Mouse (Mus musculus) liver, adult 2 months (tissue): ENCODE data around the gene Siva1. TPM values are rescaled to one million over a fixed set of nuclear protein-coding genes. Genes with fewer than 3 reads are reported as not detected.

Experiments
- DNase-seq: peaks from one replicate; pipeline ENCODE4 v3.0.0-alpha.2; 2011; ENCODE audit warnings: low read depth, low spot score; ENCODE audit errors: extremely low read depth
- H3K27ac ChIP-seq: fragments of 200-500 bp; replicated peaks from 2 replicates; pipeline ENCODE4 v1.5.1; 2012; ENCODE audit warnings: low read depth, mild to moderate bottlenecking, control low read depth, inconsistent platforms, low read length; ENCODE audit not compliant: insufficient read depth
- H3K27me3 ChIP-seq: fragments of 200-500 bp; 2 replicates; pipeline ENCODE4 v1.6.1; 2012; ENCODE audit warnings: mild to moderate bottlenecking, moderate library complexity, low read length, inconsistent platforms; ENCODE audit not compliant: control insufficient read depth, insufficient read depth
- H3K36me3 ChIP-seq: fragments of 200-500 bp; 2 replicates; pipeline ENCODE4 v1.6.1; 2012; ENCODE audit warnings: low read length, inconsistent platforms; ENCODE audit not compliant: control insufficient read depth, insufficient read depth
- H3K4me1 ChIP-seq: fragments of 200-500 bp; 2 replicates; pipeline ENCODE4 v1.6.1; 2011; ENCODE audit warnings: low read length; ENCODE audit not compliant: control insufficient read depth, insufficient read depth
- H3K4me3 ChIP-seq: fragments of 200-500 bp; 2 replicates; pipeline ENCODE4 v1.5.1; 2011; ENCODE audit warnings: low read depth, mild to moderate bottlenecking, control low read depth, low read length, moderate library complexity; ENCODE audit not compliant: insufficient read depth
- H3K79me2 ChIP-seq: fragments of 200-500 bp; 2 replicates; pipeline ENCODE4 v1.6.1; 2012; ENCODE audit warnings: inconsistent platforms, mild to moderate bottlenecking, low read length, moderate library complexity; ENCODE audit not compliant: control insufficient read depth, insufficient read depth
- H3K9ac ChIP-seq: fragments of 200-500 bp; 2 replicates; pipeline ENCODE4 v1.6.1; 2012; ENCODE audit warnings: low read depth, mild to moderate bottlenecking, control low read depth, inconsistent platforms, low read length
- CTCF ChIP-seq: fragments of 200-500 bp; IDR thresholded peaks from 2 replicates; pipeline ENCODE4 v1.5.1; 2011; ENCODE audit warnings: low read depth, low read length, control low read depth
- POLR2A ChIP-seq: fragments of 200-500 bp; IDR thresholded peaks from 2 replicates; pipeline ENCODE4 v1.6.1; 2011; ENCODE audit warnings: low read length, control low read depth; ENCODE audit not compliant: insufficient read depth; ENCODE audit errors: extremely low read depth
- WGBS: fragments of 180-500 bp; shearing (Covaris S2); methylation state at CpG from one replicate; pipeline ENCODE4 v1.1.7; 2018; 5-methylcytosine and 5-hydroxymethylcytosine counted together
- polyA plus RNA-seq: library from polyadenylated mRNA; depleted of rRNA; stranded (reverse); fragments of >200 nt; gene quantifications from 2 replicates; pipeline ENCODE4 v1.2.3, GENCODE M21; 2012
- total RNA-seq: library from RNA; depleted of rRNA; stranded (reverse); fragments of >200 nt; gene quantifications from 2 replicates; pipeline ENCODE4 v1.2.3, GENCODE M21; 2014

The Siva1 gene
- total and polyA plus RNA-seq, 2 experiments: 11.5 to 12.8 TPM

DNA sequence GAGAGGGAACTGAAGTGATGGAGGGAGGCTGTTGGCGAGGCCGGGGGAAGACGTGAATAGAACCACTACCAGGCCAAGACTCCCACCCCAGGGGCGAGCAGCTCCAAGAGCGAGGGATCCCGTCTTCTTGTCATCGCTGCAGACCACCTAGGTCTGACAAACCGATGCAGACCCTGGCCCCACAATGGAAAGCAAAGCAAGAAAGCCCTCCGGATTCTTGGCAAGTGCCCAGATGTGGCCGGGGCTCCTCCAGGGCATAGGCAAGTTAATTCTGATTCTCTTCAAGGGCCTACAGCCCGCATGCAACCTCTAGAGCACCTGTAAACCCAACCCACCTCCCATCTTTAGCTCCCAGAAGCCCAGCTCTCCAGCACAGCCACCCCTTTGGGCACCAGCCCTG lies 18.8 kb downstream of the Siva1 start:
- Histone ChIP-seq H3K36me3 (peaks cover 2% of the 10 kb centered on the region; the same call in 1 of the 2 replicates), H3K9ac (no peak overlapping the region), H3K4me1 (peaks cover 11% of the 10 kb centered on the region), H3K79me2 (peaks cover 36% of the 10 kb centered on the region; the same call in 1 of the 2 replicates), H3K27ac (no peak overlapping the region), H3K27me3 (no peaks in the 10 kb centered on the region), H3K4me3 (no peak overlapping the region)
- no peak for TF ChIP-seq CTCF
- TF ChIP-seq POLR2A: no peak
- no peak for DNase-seq
- WGBS: 95% methylated on average over 11 of the region's 11 CpGs

DNA sequence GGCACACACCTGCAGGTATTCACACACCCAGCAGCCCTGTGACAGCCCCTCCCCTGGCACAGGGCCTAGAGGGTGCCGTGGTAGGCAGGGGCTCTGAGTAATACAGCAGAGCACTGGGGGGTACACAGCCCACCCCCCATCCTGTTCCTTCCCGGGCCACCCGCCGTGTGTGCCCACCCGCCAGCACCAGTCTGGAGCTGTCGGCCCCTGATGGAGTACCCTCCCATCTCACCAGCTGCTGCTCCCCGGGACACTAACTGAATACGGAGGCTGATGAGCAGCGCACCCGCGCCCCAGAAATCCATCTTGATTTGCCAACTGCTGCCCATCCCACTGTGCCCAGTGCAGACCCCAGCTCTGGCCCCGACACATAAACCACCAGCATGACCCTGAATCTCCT lies 19.2 kb downstream of the Siva1 start:
- no peak for DNase-seq
- 96% methylated on average over 12 of the region's 12 CpGs for WGBS
- Histone ChIP-seq H3K27me3 (no peaks in the 10 kb centered on the region), H3K4me1 (peaks cover 15% of the 10 kb centered on the region), H3K79me2 (peaks cover 40% of the 10 kb centered on the region; the same call in 1 of the 2 replicates), H3K4me3 (no peak overlapping the region), H3K27ac (no peak overlapping the region), H3K9ac (no peak overlapping the region), H3K36me3 (peaks cover 2% of the 10 kb centered on the region; the same call in 1 of the 2 replicates)
- TF ChIP-seq CTCF: no peak
- no peak for TF ChIP-seq POLR2A

DNA sequence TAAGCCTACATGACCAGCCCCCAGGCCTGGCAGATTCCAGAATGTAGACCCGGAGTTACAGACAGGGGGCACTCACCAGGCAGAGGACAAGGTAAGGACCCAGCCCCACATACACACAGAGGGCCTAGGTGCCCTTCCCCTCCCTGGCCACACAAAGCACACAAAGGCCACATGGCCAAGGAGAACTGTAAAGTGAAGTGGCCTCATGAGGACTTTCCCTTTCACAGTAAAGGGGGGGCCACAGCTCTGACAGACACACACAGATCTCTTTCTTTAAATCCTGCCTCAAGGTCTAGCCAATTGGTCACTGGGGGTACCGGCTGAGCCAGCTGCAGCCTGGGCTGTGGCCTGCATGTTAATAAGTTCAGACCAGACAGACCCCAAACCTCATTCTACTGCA lies 19.6 kb downstream of the Siva1 start:
- H3K27me3 ChIP-seq: no peaks in the 10 kb centered on the region
- H3K4me3 ChIP-seq: no peak overlapping the region
- peaks cover 2% of the 10 kb centered on the region; the same call in 1 of the 2 replicates for H3K36me3 ChIP-seq
- DNase-seq: no peak
- peaks cover 40% of the 10 kb centered on the region; the same call in 1 of the 2 replicates for H3K79me2 ChIP-seq
- H3K4me1 ChIP-seq: peaks cover 19% of the 10 kb centered on the region
- H3K27ac ChIP-seq: no peak overlapping the region
- no peak overlapping the region for H3K9ac ChIP-seq
- TF ChIP-seq POLR2A: no peak
- no peak for TF ChIP-seq CTCF
- 82% methylated on average over 2 of the region's 2 CpGs for WGBS

DNA sequence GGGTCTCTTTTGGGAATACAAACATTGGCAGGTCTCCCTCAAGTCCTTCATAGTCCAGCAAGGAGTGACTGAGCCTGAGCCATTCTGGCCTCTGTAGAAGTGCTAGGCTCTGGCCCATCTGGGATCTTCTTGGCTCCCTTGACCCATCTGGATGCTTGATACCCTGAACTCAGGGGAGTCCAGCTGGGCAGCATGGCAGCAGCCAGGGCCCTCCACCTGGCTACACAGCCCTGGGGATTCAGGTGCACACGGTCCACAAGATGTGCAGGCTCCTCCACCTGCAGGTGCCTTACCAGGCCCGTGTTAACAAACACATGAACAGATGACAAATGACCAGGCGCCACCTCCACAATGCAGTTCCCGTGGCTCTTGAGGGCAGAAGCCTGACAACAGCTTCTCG lies 20.2 kb downstream of the Siva1 start:
- H3K27ac ChIP-seq: no peak overlapping the region
- no peaks in the 10 kb centered on the region for H3K27me3 ChIP-seq
- peaks cover 42% of the 10 kb centered on the region for H3K79me2 ChIP-seq
- TF ChIP-seq POLR2A (no peak), CTCF (no peak)
- H3K4me1 ChIP-seq: peaks cover 19% of the 10 kb centered on the region
- no peak overlapping the region for H3K4me3 ChIP-seq
- 78% methylated on average over 5 of the region's 5 CpGs for WGBS
- 0 out of 2 replicates have a peak, but pooled peaks cover 2% of the 10 kb centered on the region for H3K36me3 ChIP-seq
- no peak overlapping the region for H3K9ac ChIP-seq
- DNase-seq: no peak

DNA sequence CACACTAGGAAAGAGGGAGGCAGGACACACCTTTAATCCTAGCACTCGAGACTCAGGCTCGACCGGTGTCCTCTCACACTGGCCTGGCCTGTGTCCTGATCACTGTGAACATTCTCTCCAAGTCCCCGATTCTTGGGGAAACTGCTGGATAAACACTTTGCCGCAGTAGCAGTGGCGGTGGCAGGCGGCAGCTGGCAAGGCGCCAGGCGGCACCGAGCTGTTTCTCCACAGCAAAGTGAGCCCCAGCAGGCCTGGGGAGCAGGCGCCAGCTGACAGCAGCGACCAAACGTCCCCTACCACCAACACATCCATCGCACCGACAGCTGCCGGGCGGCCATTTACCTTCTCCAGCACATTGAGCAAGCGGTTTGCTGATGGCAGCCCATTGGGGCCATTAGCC lies 21.0 kb downstream of the Siva1 start:
- H3K27ac ChIP-seq: no peak overlapping the region
- H3K9ac ChIP-seq: peak overlapping the region; percentile 15
- H3K27me3 ChIP-seq: no peaks in the 10 kb centered on the region
- TF ChIP-seq CTCF: no peak
- no peak for DNase-seq
- peaks cover 50% of the 10 kb centered on the region for H3K79me2 ChIP-seq
- peaks cover 24% of the 10 kb centered on the region for H3K4me1 ChIP-seq
- H3K4me3 ChIP-seq: peak overlapping the region; percentile 24; the same call in 1 of the 2 replicates
- H3K36me3 ChIP-seq: 0 out of 2 replicates have a peak, but pooled peaks cover 2% of the 10 kb centered on the region
- 25% methylated on average over 18 of the region's 18 CpGs for WGBS

DNA sequence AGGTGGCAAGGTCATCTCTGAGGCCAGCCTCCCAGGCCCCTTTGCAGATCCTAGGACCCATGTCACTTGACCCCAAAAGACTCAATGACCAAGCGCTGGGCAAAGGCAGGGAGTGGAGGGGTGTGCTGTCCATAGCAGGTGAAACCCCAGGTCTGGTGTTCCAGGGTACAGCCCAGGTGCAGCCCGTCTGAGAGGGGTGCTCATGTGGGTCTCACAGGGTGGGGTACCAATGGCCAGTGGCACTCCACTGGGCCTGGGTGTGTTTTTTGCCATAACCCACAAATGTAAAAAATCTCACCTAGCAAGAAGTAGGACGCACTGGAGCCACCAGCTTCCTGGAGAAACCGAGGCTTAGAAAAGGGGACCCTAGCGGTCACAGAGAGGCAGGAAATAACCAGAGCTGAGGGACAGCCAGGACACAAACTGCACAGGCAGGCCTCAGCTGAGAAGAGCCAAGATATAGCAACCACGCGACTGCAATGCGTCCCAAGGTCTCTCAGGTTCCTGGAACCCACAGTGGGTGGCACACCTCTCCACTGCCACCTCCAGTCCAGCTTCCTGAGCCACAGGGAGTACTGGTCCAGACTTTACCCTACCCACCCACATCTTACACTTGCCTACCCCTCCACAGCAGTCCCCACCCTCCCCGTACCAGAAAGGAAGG lies 21.5 kb downstream of the Siva1 start:
- peak overlapping the region; percentile 15; the same call in 1 of the 2 replicates for H3K9ac ChIP-seq
- H3K4me1 ChIP-seq: peaks cover 28% of the 10 kb centered on the region
- H3K79me2 ChIP-seq: peaks cover 55% of the 10 kb centered on the region
- H3K36me3 ChIP-seq: 0 out of 2 replicates have a peak, but pooled peaks cover 2% of the 10 kb centered on the region
- no peak for DNase-seq
- TF ChIP-seq POLR2A (no peak), CTCF (no peak)
- H3K27ac ChIP-seq: no peak overlapping the region
- H3K4me3 ChIP-seq: no peak overlapping the region; the same call in 1 of the 2 replicates
- H3K27me3 ChIP-seq: no peaks in the 10 kb centered on the region
- WGBS: 72% methylated on average over 9 of the region's 9 CpGs
